Mouse (Mus musculus) gastrocnemius, postnatal 4 days (tissue): ENCODE data around the gene Diras2. TPM values are rescaled to one million over a fixed set of nuclear protein-coding genes. Genes with fewer than 3 reads are reported as not detected.
A peak's percentile ranks its signal among the peaks of the same experiment; 100 is the strongest.

Experiments used
- DNase-seq, 2 experiments: peaks; one replicate each; pipeline ENCODE4 v3.0.0; 2021 to 2022; ENCODE audit warnings: low spot score in 2 of 2, mixed read lengths in 2 of 2
- total RNA-seq, 2 experiments: library from RNA; stranded (reverse); gene quantifications; 2 replicates each; pipeline ENCODE4 v1.2.3; 2021

Diras2 gene
- total RNA-seq, 2 experiments from 2014 or later: 0.15 to 0.16 TPM

DNA sequence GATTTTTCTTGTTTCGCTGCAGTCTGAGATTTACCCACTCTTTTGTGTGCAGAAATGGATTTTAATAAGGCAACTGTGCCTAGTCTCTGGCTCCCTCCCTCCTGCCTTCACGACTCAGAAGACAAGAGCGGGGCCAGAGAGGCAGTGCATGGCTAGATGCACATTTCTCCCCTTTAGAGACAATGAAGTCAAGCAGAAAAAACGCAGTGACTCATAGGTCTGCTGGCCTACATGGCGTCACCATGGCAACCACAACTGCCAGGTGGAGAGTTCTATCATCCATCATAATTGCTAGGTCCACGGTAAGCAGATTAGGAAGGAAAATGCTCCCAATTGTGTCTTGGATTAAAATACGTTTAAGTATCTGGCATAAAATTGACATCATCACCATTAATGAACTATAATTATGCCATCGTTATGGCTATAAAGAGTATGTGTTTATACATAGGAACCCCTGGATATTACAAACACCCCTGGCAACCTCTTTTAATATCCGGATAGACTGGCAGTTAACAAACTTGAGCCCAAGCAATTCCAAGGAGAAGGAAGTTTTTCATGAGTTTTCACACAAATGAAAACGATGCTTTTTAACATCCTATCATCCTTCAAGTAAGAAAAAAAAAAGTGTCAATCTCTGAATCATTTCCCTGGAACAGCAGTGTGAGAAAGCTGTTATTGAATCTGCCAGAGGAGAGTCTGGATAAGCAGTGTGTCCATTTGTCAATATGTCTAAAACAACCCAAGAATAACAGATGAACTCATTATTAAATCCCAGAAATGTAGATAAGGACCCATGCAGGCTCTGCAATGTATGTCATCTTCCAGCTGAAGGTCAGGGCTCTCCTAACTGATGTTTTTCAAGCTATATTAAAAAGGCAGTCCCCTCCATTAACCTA, 61.0 kb downstream of the Diras2 start:
- no peak for DNase-seq

DNA sequence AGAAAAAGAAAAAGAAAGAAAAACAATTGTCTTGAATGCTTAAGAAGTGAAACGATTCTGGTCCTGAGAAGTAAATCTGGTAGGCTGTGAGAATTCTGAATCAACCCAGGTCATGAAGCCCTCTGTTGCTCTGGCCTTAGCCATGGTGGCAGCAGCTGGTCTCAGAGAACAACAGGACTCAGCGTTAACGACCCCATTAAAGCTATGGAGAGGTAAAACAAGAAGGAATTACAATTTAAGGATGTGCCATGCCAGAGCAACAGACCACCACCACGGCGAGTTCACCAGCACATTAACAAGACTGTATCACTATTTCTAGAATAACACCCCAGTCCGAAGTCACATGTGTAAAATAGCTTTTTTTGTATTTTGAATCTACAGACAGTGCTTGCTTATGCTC, 65.9 kb downstream of the Diras2 start:
- DNase-seq: no peak

DNA sequence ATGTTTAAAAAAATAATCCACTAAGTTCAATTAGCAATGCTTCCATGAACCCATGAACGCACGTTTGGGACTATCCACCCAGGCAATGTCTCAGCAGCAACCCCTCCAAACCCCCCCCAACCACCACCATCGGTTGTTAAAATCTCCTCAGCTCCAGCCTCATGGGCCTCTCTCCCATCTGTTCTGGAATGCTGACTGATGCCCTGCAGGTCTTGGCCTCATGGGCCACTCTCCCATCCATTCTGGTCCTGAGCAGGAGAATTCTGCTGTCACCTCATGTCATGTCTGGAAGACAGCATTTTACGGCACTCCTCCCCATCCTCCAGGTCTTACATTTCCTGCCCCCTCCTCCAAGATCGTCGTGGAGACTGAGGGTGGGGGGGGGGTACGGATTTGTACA, 71.1 kb downstream of the Diras2 start:
- no peak for DNase-seq

DNA sequence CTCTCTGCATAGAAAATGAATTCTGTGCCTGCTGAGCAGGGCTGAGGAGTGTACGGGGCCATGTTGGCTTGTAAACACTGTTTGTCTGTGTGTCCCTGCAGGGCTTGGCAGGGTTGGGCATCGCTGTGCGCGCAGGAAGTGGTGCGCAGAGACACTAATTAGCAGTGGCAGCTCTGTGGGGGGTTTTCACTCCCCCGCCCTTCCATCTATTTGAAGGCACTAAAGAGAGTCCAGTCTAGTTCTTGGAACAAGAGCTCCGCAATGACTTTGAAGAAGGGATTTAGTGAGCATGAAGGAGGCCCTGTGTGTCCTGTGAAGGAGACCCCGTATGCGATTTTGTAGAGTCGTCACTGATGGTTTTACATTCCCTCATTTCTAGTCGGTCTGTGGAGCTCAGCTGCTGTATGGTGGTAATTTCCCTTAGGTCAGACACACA, 73.2 kb downstream of the Diras2 start:
- DNase-seq: no peak

DNA sequence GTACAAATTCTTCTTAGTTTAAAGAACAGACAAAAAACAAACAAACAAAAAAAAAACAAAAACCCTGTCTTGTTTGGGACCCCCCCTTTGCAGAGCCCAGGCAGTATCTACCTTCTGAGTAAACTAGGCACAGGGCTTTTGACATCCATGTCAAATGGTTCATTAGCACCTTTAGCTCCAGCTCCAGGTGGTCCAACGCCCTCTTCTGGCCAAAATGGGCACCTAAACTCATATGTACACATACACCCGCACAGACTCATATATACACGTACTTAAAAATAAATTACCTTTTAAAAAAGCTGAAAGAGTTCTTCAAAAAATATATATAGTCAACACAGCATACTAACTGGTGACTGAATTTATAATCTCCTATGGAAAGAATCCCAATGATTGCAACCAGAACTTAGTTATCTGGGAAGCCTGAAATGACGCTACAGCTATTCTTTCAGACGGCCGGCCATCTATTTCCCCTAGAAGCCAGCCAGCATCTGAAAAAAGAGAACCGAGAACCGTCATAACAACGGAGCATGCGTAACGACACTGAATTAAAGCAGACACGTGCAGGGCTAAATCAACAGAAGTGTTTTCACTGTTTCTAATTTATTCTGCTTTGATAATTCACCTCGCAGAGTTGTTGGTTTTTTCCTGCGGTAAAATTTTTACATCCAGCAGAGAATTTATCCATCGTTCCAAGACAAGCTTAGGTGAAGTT, 73.7 kb downstream of the Diras2 start:
- DNase-seq: no peak

DNA sequence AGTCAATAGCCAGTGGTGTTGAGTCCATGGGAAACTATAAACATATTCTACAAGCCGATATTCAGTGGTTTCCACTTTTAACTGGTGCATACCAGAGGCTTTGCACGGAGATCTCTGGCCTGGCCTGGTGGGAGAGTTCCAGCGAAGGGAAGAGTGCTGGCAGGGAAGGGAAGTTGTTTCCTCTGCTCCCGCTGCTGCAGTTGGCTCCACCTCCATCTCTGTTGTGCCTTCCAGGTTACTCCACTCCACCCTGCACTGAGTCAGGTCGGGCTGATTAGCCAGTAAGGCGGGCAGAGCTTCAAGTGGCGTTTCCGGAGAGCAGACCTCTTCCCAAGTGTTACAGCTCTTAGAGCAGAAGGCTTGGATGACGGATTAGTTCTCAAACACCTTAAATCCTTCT, 75.8 kb downstream of the Diras2 start:
- peak in 1 of 2 experiments; percentile 13 for DNase-seq

DNA sequence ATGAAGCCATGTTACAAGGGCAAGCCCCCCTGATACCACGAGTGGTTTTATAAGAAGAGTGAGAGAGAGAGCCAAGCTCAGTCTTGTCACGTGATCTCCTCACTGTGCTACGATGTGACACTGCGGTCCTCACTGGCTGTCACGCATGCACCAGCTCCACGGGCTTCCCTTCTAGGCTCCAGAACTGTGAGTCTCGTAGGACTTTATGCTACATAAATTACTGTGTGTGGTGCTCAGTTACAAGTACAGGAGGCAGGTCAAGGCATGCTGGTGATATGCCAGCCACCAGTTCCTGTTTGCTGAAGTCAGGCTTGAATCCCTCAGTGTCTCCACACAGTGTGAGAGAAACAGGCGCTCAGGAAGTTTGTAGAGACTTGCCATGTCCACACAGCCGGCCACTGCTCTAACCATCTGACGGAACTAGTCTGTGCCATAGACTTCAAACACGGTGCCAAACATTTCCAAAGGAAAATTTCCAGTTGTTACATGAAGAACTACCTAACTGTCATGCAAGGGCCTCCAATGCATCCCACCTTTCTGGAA, 76.3 kb downstream of the Diras2 start:
- DNase-seq: no peak

Other genes starting within 250 kb of the Diras2 start
- gene Syk, start 51.9 kb upstream of the Diras2 start, total RNA-seq: 1 to 10 TPM; 5.6 to 5.9 TPM